Mouse (Mus musculus) heart, embryonic 12.5 days (tissue): ENCODE data around the gene Gsn. TPM values are rescaled to one million over a fixed set of nuclear protein-coding genes. Genes with fewer than 3 reads are reported as not detected.

ENCODE experiments used
- ATAC-seq: fragments of 200-750 bp; cut with Nextera tagmentation; 2 replicates; pipeline ENCODE4 v1.8.0; 2017; ENCODE audit warnings: moderate TSS enrichment, moderate library complexity; ENCODE audit not compliant: insufficient number of reproducible peaks, low FRiP score
- H3K27ac ChIP-seq: fragments of 300-500 bp; sonication (generic); 2 replicates; pipeline ENCODE4 v1.5.1; 2016; ENCODE audit warnings: mild to moderate bottlenecking, moderate library complexity; ENCODE audit not compliant: poor library complexity, severe bottlenecking
- H3K27me3 ChIP-seq: fragments of 300-500 bp; sonication (generic); replicated peaks from 2 replicates; pipeline ENCODE4 v1.6.1; 2016; ENCODE audit warnings: mild to moderate bottlenecking, moderate library complexity
- H3K36me3 ChIP-seq: fragments of 300-500 bp; sonication (generic); 2 replicates; pipeline ENCODE4 v1.6.1; 2016; ENCODE audit warnings: mild to moderate bottlenecking, moderate library complexity
- H3K4me1 ChIP-seq: fragments of 300-500 bp; sonication (generic); replicated peaks from 2 replicates; pipeline ENCODE4 v1.6.1; 2016; ENCODE audit warnings: mild to moderate bottlenecking
- H3K4me2 ChIP-seq: fragments of 300-500 bp; sonication (generic); 2 replicates; pipeline ENCODE4 v1.6.1; 2016; ENCODE audit warnings: mild to moderate bottlenecking, moderate library complexity
- H3K4me3 ChIP-seq: fragments of 300-500 bp; sonication (generic); 2 replicates; pipeline ENCODE4 v1.5.1; 2016; ENCODE audit warnings: mild to moderate bottlenecking
- H3K9ac ChIP-seq: fragments of 300-500 bp; sonication (generic); 2 replicates; pipeline ENCODE4 v1.6.1; 2016; ENCODE audit warnings: mild to moderate bottlenecking, moderate library complexity
- H3K9me3 ChIP-seq: fragments of 300-500 bp; sonication (generic); replicated peaks from 2 replicates; pipeline ENCODE4 v1.6.1; 2016; ENCODE audit warnings: mild to moderate bottlenecking, moderate library complexity
- WGBS: fragments of 180-500 bp; shearing (Covaris S2); methylation state at CpG from one replicate; pipeline ENCODE4 v1.1.7; 2016; 5-methylcytosine and 5-hydroxymethylcytosine counted together
- polyA plus RNA-seq: library from polyadenylated mRNA; unstranded; fragments of >200 nt; fragmentation: Nextera tagmentation; extraction: Ambion mirVana; gene quantifications from 2 replicates; pipeline ENCODE4 v1.2.1, GENCODE M21; 2016

The Gsn gene
- polyA plus RNA-seq, 1 experiment from 2014 or later = 186 TPM

- no peak overlapping the region for H3K27ac ChIP-seq
- 81% methylated on average over 1 of the region's 1 CpGs for WGBS
- no peaks in the 10 kb centered on the region for H3K9me3 ChIP-seq
- no peaks in the 10 kb centered on the region for H3K27me3 ChIP-seq
- no peak for ATAC-seq
- no peak overlapping the region for H3K4me2 ChIP-seq
- H3K4me3 ChIP-seq = no peak overlapping the region
- H3K9ac ChIP-seq = no peak overlapping the region
- H3K4me1 ChIP-seq = peaks cover 21% of the 10 kb centered on the region
- no peaks in the 10 kb centered on the region for H3K36me3 ChIP-seq
These were observed 70.8 kb downstream of the Gsn start for GRCm38 (mm10) chr2:35326931-35327330.

- H3K4me3 ChIP-seq = no peak overlapping the region
- H3K27ac ChIP-seq = no peak overlapping the region
- 50% methylated on average over 10 of the region's 10 CpGs for WGBS
- no peaks in the 10 kb centered on the region for H3K36me3 ChIP-seq
- H3K4me2 ChIP-seq = no peak overlapping the region
- ATAC-seq = no peak
- no peak overlapping the region for H3K9ac ChIP-seq
- H3K4me1 ChIP-seq = peaks cover 15% of the 10 kb centered on the region
- H3K27me3 ChIP-seq = no peaks in the 10 kb centered on the region
- H3K9me3 ChIP-seq = no peaks in the 10 kb centered on the region
These were observed 71.4 kb downstream of the Gsn start for GRCm38 (mm10) chr2:35327583-35327982.

GRCm38 (mm10) chr2:35328064-35328792 is 72.0 kb downstream of the Gsn start:
- WGBS = 48% methylated on average over 11 of the region's 11 CpGs
- ATAC-seq = no peak
- H3K9ac ChIP-seq = no peak overlapping the region
- H3K4me2 ChIP-seq = no peak overlapping the region
- H3K9me3 ChIP-seq = no peaks in the 10 kb centered on the region
- H3K36me3 ChIP-seq = no peaks in the 10 kb centered on the region
- H3K4me1 ChIP-seq = peaks cover 9% of the 10 kb centered on the region
- H3K27me3 ChIP-seq = no peaks in the 10 kb centered on the region
- H3K27ac ChIP-seq = no peak overlapping the region
- no peak overlapping the region for H3K4me3 ChIP-seq

GRCm38 (mm10) chr2:35329061-35329460 is 72.9 kb downstream of the Gsn start:
- Histone ChIP-seq H3K4me3 (no peak overlapping the region), H3K27me3 (no peaks in the 10 kb centered on the region), H3K4me2 (no peak overlapping the region), H3K4me1 (0 out of 2 replicates have a peak, but pooled peaks cover 4% of the 10 kb centered on the region), H3K9me3 (no peaks in the 10 kb centered on the region), H3K27ac (no peak overlapping the region), H3K9ac (no peak overlapping the region), H3K36me3 (no peaks in the 10 kb centered on the region)
- 91% methylated on average over 2 of the region's 2 CpGs for WGBS
- ATAC-seq = no peak

- H3K4me3 ChIP-seq = no peak overlapping the region
- H3K36me3 ChIP-seq = no peaks in the 10 kb centered on the region
- 64% methylated on average over 2 of the region's 2 CpGs for WGBS
- H3K4me1 ChIP-seq = peaks cover 12% of the 10 kb centered on the region
- no peak overlapping the region for H3K27ac ChIP-seq
- no peak overlapping the region for H3K4me2 ChIP-seq
- ATAC-seq = no peak
- no peaks in the 10 kb centered on the region for H3K27me3 ChIP-seq
- H3K9me3 ChIP-seq = no peaks in the 10 kb centered on the region
- no peak overlapping the region for H3K9ac ChIP-seq
These were observed 75.0 kb downstream of the Gsn start for GRCm38 (mm10) chr2:35331205-35331604.

- Histone ChIP-seq H3K27me3 (no peaks in the 10 kb centered on the region), H3K9me3 (no peaks in the 10 kb centered on the region), H3K27ac (no peak overlapping the region), H3K36me3 (no peaks in the 10 kb centered on the region), H3K9ac (no peak overlapping the region), H3K4me2 (no peak overlapping the region), H3K4me3 (no peak overlapping the region), H3K4me1 (peaks cover 16% of the 10 kb centered on the region)
- ATAC-seq = no peak
These were observed 77.5 kb downstream of the Gsn start for GRCm38 (mm10) chr2:35333670-35334069.

- H3K9ac ChIP-seq = peak overlapping the region; percentile 83
- no peaks in the 10 kb centered on the region for H3K27me3 ChIP-seq
These were observed 79.4 kb downstream of the Gsn start for GRCm38 (mm10) chr2:35335620-35336019.

GRCm38 (mm10) chr2:35336388-35337280 is 80.5 kb downstream of the Gsn start, which contains the start of gene Stom:
Stom (minus strand) TSS chr2:35336976.
- peak within 1 kb of the TSS; percentile 83 for H3K9ac ChIP-seq
- no peaks in the 10 kb centered on the region for H3K9me3 ChIP-seq
- H3K4me1 ChIP-seq = peaks cover 16% of the 10 kb centered on the region
- H3K4me2 ChIP-seq = peak within 1 kb of the TSS; percentile 96
- peak within 1 kb of the TSS; percentile 90 for H3K27ac ChIP-seq
- H3K36me3 ChIP-seq = no peaks in the 10 kb centered on the region
- peak within 1 kb of the TSS; percentile 78 for H3K4me3 ChIP-seq
- ATAC-seq = peak; percentile 98
- WGBS = 0% methylated on average over 45 of the region's 45 CpGs
- no peaks in the 10 kb centered on the region for H3K27me3 ChIP-seq

More at GRCm38 (mm10) chr2:35335620-35336019, 79.4 kb downstream of the Gsn start:
- no peaks in the 10 kb centered on the region for H3K9me3 ChIP-seq
- peak overlapping the region; percentile 96 for H3K4me2 ChIP-seq
- H3K27ac ChIP-seq = 0 out of 2 replicates have a peak overlapping the region, but pooled peaks have one; percentile 90
- peak overlapping the region; percentile 78 for H3K4me3 ChIP-seq
- H3K4me1 ChIP-seq = peaks cover 16% of the 10 kb centered on the region
- WGBS = 14% methylated on average over 7 of the region's 7 CpGs
- no peak for ATAC-seq
- no peaks in the 10 kb centered on the region for H3K36me3 ChIP-seq

GRCm38 (mm10) chr2:35337419-35337818 is 81.2 kb downstream of the Gsn start:
- H3K4me3 ChIP-seq = peak overlapping the region; percentile 78
- H3K4me2 ChIP-seq = peak overlapping the region; percentile 96
- H3K9ac ChIP-seq = peak overlapping the region; percentile 68; the same call in 1 of the 2 replicates
- no peaks in the 10 kb centered on the region for H3K36me3 ChIP-seq
- H3K9me3 ChIP-seq = no peaks in the 10 kb centered on the region
- peak overlapping the region; percentile 65 for H3K27ac ChIP-seq
- 52% methylated on average over 10 of the region's 10 CpGs for WGBS
- ATAC-seq = no peak
- peaks cover 16% of the 10 kb centered on the region for H3K4me1 ChIP-seq
- H3K27me3 ChIP-seq = no peaks in the 10 kb centered on the region

GRCm38 (mm10) chr2:35338036-35338435 is 81.9 kb downstream of the Gsn start:
- no peak overlapping the region for H3K4me3 ChIP-seq
- H3K27me3 ChIP-seq = no peaks in the 10 kb centered on the region
- H3K9me3 ChIP-seq = no peaks in the 10 kb centered on the region
- no peak for ATAC-seq
- no peak overlapping the region for H3K4me2 ChIP-seq
- H3K9ac ChIP-seq = no peak overlapping the region
- 74% methylated on average over 1 of the region's 1 CpGs for WGBS
- peaks cover 16% of the 10 kb centered on the region for H3K4me1 ChIP-seq
- no peaks in the 10 kb centered on the region for H3K36me3 ChIP-seq
- H3K27ac ChIP-seq = no peak overlapping the region

GRCm38 (mm10) chr2:35338707-35339106 is 82.5 kb downstream of the Gsn start:
- 82% methylated on average over 6 of the region's 6 CpGs for WGBS
- Histone ChIP-seq H3K4me2 (no peak overlapping the region), H3K9ac (no peak overlapping the region), H3K4me3 (no peak overlapping the region), H3K4me1 (peaks cover 16% of the 10 kb centered on the region), H3K9me3 (no peaks in the 10 kb centered on the region), H3K27me3 (no peaks in the 10 kb centered on the region), H3K36me3 (no peaks in the 10 kb centered on the region), H3K27ac (no peak overlapping the region)
- ATAC-seq = no peak
